Mouse (Mus musculus): ENCODE data around the gene Phf21a. TPM values are rescaled to one million over a fixed set of nuclear protein-coding genes. Genes with fewer than 3 reads are reported as not detected.

The Phf21a gene
- polyA plus RNA-seq, 1 experiment, result 52.8 TPM

DNA sequence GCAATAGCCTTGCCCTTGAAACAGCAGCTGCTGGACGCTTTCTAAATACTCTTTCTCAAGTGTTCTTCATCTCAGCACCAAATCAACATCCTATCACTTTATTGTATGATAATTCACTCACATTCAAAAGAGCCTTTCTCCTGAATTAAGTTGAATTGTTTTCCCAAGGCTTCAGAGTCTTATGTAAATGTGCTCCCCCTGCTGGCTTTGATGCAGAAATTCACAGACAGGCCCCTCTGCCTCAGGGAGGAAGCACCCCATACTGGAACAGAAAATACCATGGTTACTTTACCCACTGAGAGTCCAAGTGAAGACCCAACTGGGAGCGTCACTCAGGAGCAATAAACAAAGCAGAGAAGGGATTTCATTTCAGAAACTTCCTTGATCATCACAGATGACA is 237.9 kb downstream of the Phf21a start:
- Histone ChIP-seq H3K27ac (ENCODE audit: control insufficient read depth, insufficient read depth, low read depth, low read length, poor library complexity) (no peak overlapping the region), H3K4me1 (ENCODE audit: control insufficient read depth, insufficient read depth, low read length) (no peaks in the 10 kb centered on the region), H3K4me3 (replicated peaks; ENCODE audit: control insufficient read depth, low read depth, low read length) (no peak overlapping the region)
- WGBS, result 62% methylated on average over 2 of the region's 2 CpGs
- TF ChIP-seq POLR2A (IDR thresholded peaks at IDR 0.05; ENCODE audit: borderline replicate concordance, control insufficient read depth, low read depth, low read length) (no peak), CTCF (IDR thresholded peaks at IDR 0.05; ENCODE audit: control insufficient read depth, insufficient read depth, low read length) (peak; percentile 46)

DNA sequence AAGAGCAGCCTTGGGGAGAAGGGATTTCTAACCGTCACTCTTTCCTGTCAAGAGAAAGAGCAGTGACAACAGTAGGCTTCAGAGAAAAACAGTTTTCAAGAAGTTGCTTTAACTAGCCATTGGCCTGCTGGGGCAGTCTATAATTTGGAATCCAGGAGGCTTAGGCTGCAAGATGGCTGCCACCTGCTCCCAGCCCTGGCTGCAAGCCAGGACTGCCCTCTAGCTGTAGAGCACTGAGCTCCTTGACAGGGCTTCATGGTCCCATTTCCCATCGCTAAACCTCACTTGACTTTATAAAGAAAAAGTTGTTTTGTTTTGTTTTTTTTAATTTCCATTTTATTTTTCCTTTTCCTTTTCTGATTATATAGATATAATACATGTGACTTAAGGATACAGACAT is 238.5 kb downstream of the Phf21a start:
- Histone ChIP-seq H3K4me1 (ENCODE audit: control insufficient read depth, insufficient read depth, low read length) (no peaks in the 10 kb centered on the region), H3K4me3 (replicated peaks; ENCODE audit: control insufficient read depth, low read depth, low read length) (no peak overlapping the region), H3K27ac (ENCODE audit: control insufficient read depth, insufficient read depth, low read depth, low read length, poor library complexity) (no peak overlapping the region)
- WGBS, result 84% methylated on average over 2 of the region's 2 CpGs
- TF ChIP-seq CTCF (IDR thresholded peaks at IDR 0.05; ENCODE audit: control insufficient read depth, insufficient read depth, low read length) (0 out of 2 replicates have a peak, but pooled peaks have one; percentile 25), POLR2A (IDR thresholded peaks at IDR 0.05; ENCODE audit: borderline replicate concordance, control insufficient read depth, low read depth, low read length) (no peak)

DNA sequence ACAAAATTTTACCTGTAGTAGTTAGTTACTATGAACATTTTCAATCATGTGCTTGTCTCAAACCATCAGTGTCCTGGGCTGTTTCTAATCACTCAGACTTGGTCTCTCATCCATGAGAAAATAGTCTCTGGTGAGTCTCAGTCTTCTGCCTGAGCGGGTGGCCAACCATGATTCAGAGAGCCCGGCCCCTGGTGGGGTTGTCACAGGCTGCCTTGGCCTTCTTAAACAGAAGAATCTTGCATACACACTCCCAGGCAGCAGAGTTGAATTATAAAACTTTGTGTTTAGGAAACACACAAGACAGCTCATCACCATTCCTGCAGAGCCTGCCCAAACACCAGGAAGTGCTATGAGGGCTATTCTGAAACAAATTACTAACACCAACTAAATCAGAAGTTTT is 239.0 kb downstream of the Phf21a start:
- Histone ChIP-seq H3K4me1 (ENCODE audit: control insufficient read depth, insufficient read depth, low read length) (no peaks in the 10 kb centered on the region), H3K4me3 (replicated peaks; ENCODE audit: control insufficient read depth, low read depth, low read length) (no peak overlapping the region), H3K27ac (ENCODE audit: control insufficient read depth, insufficient read depth, low read depth, low read length, poor library complexity) (no peak overlapping the region)
- TF ChIP-seq CTCF (IDR thresholded peaks at IDR 0.05; ENCODE audit: control insufficient read depth, insufficient read depth, low read length) (no peak), POLR2A (IDR thresholded peaks at IDR 0.05; ENCODE audit: borderline replicate concordance, control insufficient read depth, low read depth, low read length) (no peak)
- WGBS, result 82% methylated on average over 2 of the region's 2 CpGs

GRCm38 (mm10) chr2:92342418-92342817 is 249.5 kb downstream of the Phf21a start:
- TF ChIP-seq POLR2A (IDR thresholded peaks at IDR 0.05; ENCODE audit: borderline replicate concordance, control insufficient read depth, low read depth, low read length) (no peak), CTCF (IDR thresholded peaks at IDR 0.05; ENCODE audit: control insufficient read depth, insufficient read depth, low read length) (no peak)

GRCm38 (mm10) chr2:92347191-92347590 is 254.3 kb downstream of the Phf21a start:
- 77% methylated on average over 2 of the region's 2 CpGs for WGBS
- no peak overlapping the region for H3K4me3 ChIP-seq (replicated peaks; ENCODE audit: control insufficient read depth, low read depth, low read length)
- H3K27ac ChIP-seq (ENCODE audit: control insufficient read depth, insufficient read depth, low read depth, low read length, poor library complexity), result no peak overlapping the region
- no peaks in the 10 kb centered on the region for H3K4me1 ChIP-seq (ENCODE audit: control insufficient read depth, insufficient read depth, low read length)
- TF ChIP-seq CTCF (IDR thresholded peaks at IDR 0.05; ENCODE audit: control insufficient read depth, insufficient read depth, low read length) (no peak), POLR2A (IDR thresholded peaks at IDR 0.05; ENCODE audit: borderline replicate concordance, control insufficient read depth, low read depth, low read length) (no peak)

More at GRCm38 (mm10) chr2:92342418-92342817, 249.5 kb downstream of the Phf21a start:
- Histone ChIP-seq H3K27ac (ENCODE audit: control insufficient read depth, insufficient read depth, low read depth, low read length, poor library complexity) (no peak overlapping the region), H3K4me1 (ENCODE audit: control insufficient read depth, insufficient read depth, low read length) (no peaks in the 10 kb centered on the region), H3K4me3 (replicated peaks; ENCODE audit: control insufficient read depth, low read depth, low read length) (no peak overlapping the region)

DNA sequence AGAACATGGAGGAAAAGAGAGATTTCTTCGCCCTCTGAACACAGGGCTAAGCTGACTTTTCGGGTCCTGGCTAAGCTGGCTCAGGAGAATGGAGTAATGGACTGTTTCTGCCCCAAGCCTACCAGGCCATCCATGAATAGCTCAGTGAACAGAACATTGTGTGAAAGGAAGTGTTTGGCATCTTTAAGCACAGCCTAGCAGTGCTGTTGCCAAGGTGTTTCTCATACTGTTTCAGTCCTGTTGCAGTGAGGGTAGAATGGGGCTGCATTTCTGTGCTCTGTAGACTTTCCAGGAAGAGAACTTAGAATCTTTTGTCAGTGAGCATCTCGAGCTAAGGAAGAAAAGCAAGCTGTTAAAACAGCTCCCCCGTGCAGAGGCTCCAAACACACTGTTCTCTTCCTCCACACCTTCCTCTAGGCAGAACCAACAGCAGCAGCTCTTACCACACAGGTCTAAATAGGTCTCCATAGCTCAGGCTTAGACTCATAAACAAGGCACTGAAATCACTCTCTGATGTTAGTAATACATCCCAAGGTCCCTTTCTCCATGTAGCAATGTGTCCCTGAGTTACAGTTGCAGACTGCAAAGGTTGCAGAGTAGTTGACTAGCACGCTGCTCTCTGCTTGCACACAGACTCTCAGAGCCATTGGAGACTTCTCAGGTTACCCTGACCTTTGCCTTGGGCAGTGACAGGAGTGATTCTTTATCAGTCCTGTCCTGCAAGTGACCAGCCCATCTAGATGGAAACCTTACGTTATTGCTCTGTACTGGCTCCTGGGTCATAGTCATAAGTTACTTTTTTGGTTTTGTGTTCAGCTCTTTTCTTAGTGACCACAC is 256.9 kb downstream of the Phf21a start:
- Histone ChIP-seq H3K4me1 (ENCODE audit: control insufficient read depth, insufficient read depth, low read length) (no peaks in the 10 kb centered on the region), H3K27ac (ENCODE audit: control insufficient read depth, insufficient read depth, low read depth, low read length, poor library complexity) (no peak overlapping the region), H3K4me3 (replicated peaks; ENCODE audit: control insufficient read depth, low read depth, low read length) (no peak overlapping the region)
- whole genome bisulfite sequencing, result 81% methylated on average over 6 of the region's 6 CpGs
- TF ChIP-seq POLR2A (IDR thresholded peaks at IDR 0.05; ENCODE audit: borderline replicate concordance, control insufficient read depth, low read depth, low read length), result no peak
- TF ChIP-seq CTCF (IDR thresholded peaks at IDR 0.05; ENCODE audit: control insufficient read depth, insufficient read depth, low read length), result no peak

DNA sequence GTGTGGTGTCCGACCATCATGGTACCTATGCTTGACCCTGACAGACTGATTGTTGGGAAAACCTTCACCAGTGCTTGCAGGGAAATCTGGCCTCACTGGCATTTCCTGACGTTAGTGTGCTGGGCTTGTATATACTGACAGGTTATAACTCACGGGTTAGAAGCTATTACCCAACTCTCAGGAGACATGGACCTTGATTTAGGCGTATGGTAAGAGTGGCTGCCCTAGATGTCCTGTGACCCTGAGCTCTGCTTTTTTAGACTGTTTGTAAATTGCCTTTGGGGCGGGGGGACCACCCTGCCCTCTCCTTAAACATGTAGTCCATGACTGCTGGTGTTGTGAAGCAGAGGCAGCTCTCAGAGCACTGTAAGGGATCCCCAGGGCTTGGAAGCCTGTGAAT is 257.8 kb downstream of the Phf21a start:
- TF ChIP-seq POLR2A (IDR thresholded peaks at IDR 0.05; ENCODE audit: borderline replicate concordance, control insufficient read depth, low read depth, low read length) (no peak), CTCF (IDR thresholded peaks at IDR 0.05; ENCODE audit: control insufficient read depth, insufficient read depth, low read length) (no peak)
- no peak overlapping the region for H3K4me3 ChIP-seq (replicated peaks; ENCODE audit: control insufficient read depth, low read depth, low read length)
- no peaks in the 10 kb centered on the region for H3K4me1 ChIP-seq (ENCODE audit: control insufficient read depth, insufficient read depth, low read length)
- H3K27ac ChIP-seq (ENCODE audit: control insufficient read depth, insufficient read depth, low read depth, low read length, poor library complexity), result no peak overlapping the region
- 76% methylated on average over 5 of the region's 5 CpGs for WGBS

- H3K27ac ChIP-seq (ENCODE audit: control insufficient read depth, insufficient read depth, low read depth, low read length, poor library complexity), result no peak overlapping the region
- H3K4me3 ChIP-seq (replicated peaks; ENCODE audit: control insufficient read depth, low read depth, low read length), result no peak overlapping the region
- TF ChIP-seq POLR2A (IDR thresholded peaks at IDR 0.05; ENCODE audit: borderline replicate concordance, control insufficient read depth, low read depth, low read length) (no peak), CTCF (IDR thresholded peaks at IDR 0.05; ENCODE audit: control insufficient read depth, insufficient read depth, low read length) (no peak)
- no peaks in the 10 kb centered on the region for H3K4me1 ChIP-seq (ENCODE audit: control insufficient read depth, insufficient read depth, low read length)
- WGBS, result 82% methylated on average over 5 of the region's 5 CpGs
Observed at GRCm38 (mm10) chr2:92353402-92353801, 260.5 kb downstream of the Phf21a start.

All from bone marrow, adult 2 months (tissue).